Mouse (Mus musculus) left cerebral cortex, postnatal 36 days (tissue): ENCODE measurements around the gene Hoxb1. TPM values are rescaled to one million over a fixed set of nuclear protein-coding genes. Genes with fewer than 3 reads are reported as not detected.

Experiments
- DNase-seq, 2 experiments: peaks; one replicate each; pipeline ENCODE4 v3.0.0; 2021 to 2022; ENCODE audit warnings: low spot score in 2 of 2, mixed read lengths in 1 of 2
- intact Hi-C: fragments of 180-260 bp; cut with DNase I; formaldehyde crosslinking; loops from one replicate; pipeline ENCODE4 v1.15.1; 2025
- total RNA-seq, 2 experiments: library from RNA; stranded (reverse); gene quantifications; 2 replicates each; pipeline ENCODE4 v1.2.3; 2021

Gene Hoxb1
- total RNA-seq, 2 experiments from 2014 or later, result not detected

GRCm38 (mm10) chr11:96348141-96348928 is 17.2 kb upstream of the Hoxb1 start:
- intact Hi-C loops, result no loop called here
- DNase-seq, result no peak

GRCm38 (mm10) chr11:96348988-96349387 is 16.6 kb upstream of the Hoxb1 start:
- no peak for DNase-seq
- intact Hi-C loops, result no loop called here

GRCm38 (mm10) chr11:96349491-96350340 is 15.8 kb upstream of the Hoxb1 start:
- DNase-seq, result no peak
- intact Hi-C loops, result loop anchor here (2.0 kb wide), 1 partner anchor 149 kb away; no protein-coding TSS in a partner anchor

- intact Hi-C loops, result loop anchor here (2.0 kb wide), 1 partner anchor 149 kb away; no protein-coding TSS in a partner anchor
Observed at GRCm38 (mm10) chr11:96350341-96350624, 15.3 kb upstream of the Hoxb1 start, which contains the start of gene Hoxb2. Gene Hoxb2, plus strand, starts transcription at chr11:96350525.

GRCm38 (mm10) chr11:96350791-96351190 is 14.8 kb upstream of the Hoxb1 start:
- no peak for DNase-seq
- intact Hi-C loops, result loop anchor here (2.0 kb wide), 1 partner anchor 150 kb away; no protein-coding TSS in a partner anchor

More at GRCm38 (mm10) chr11:96350341-96350624, 15.3 kb upstream of the Hoxb1 start, which contains the start of gene Hoxb2:
- no peak for DNase-seq

- DNase-seq, result no peak
- intact Hi-C loops, result loop anchor here (2.0 kb wide), 1 partner anchor 151 kb away; no protein-coding TSS in a partner anchor
Observed at GRCm38 (mm10) chr11:96351312-96351711, 14.2 kb upstream of the Hoxb1 start.

- intact Hi-C loops, result loop anchor here (2.0 kb wide), 1 partner anchor 151 kb away; no protein-coding TSS in a partner anchor
- no peak for DNase-seq
Observed at GRCm38 (mm10) chr11:96351831-96352230, 13.7 kb upstream of the Hoxb1 start.

GRCm38 (mm10) chr11:96352691-96353521 is 12.6 kb upstream of the Hoxb1 start:
- DNase-seq, result no peak

GRCm38 (mm10) chr11:96353522-96353841 is 12.1 kb upstream of the Hoxb1 start:
- DNase-seq, result no peak
- intact Hi-C loops, result no loop called here

More at GRCm38 (mm10) chr11:96352691-96353521, 12.6 kb upstream of the Hoxb1 start:
- intact Hi-C loops, result no loop called here

GRCm38 (mm10) chr11:96353939-96354338 is 11.6 kb upstream of the Hoxb1 start:
- no peak for DNase-seq
- intact Hi-C loops, result no loop called here

- DNase-seq, result no peak
- intact Hi-C loops, result no loop called here
Observed at GRCm38 (mm10) chr11:96354376-96354775, 11.2 kb upstream of the Hoxb1 start.

- DNase-seq, result no peak
- intact Hi-C loops, result loop anchor here (5.0 kb wide), 1 partner anchor 348 kb away; the partner anchor contains the start of gene Igf2bp1
Observed at GRCm38 (mm10) chr11:96354801-96355311, 10.7 kb upstream of the Hoxb1 start.

- intact Hi-C loops, result loop anchor here (10.0 kb wide), 1 partner anchor 449 kb away; the partner anchor contains the start of gene B4galnt2
- no peak for DNase-seq
Observed at GRCm38 (mm10) chr11:96363807-96364206, 1.7 kb upstream of the Hoxb1 start.

- DNase-seq, result no peak
- intact Hi-C loops, result loop anchor here (10.0 kb wide), 1 partner anchor 452 kb away; the partner anchor contains the start of gene B4galnt2
Observed at GRCm38 (mm10) chr11:96366092-96367041, 815 bp downstream of the Hoxb1 start.

GRCm38 (mm10) chr11:96367141-96367540 is 1.6 kb downstream of the Hoxb1 start:
- no peak for DNase-seq
- intact Hi-C loops, result loop anchor here (10.0 kb wide), 1 partner anchor 452 kb away; the partner anchor contains the start of gene B4galnt2

- intact Hi-C loops, result loop anchor here (10.0 kb wide), 1 partner anchor 454 kb away; the partner anchor contains the start of gene B4galnt2
- DNase-seq, result no peak
Observed at GRCm38 (mm10) chr11:96368686-96369085, 3.1 kb downstream of the Hoxb1 start.

- intact Hi-C loops, result loop anchor here (10.0 kb wide), 1 partner anchor 454 kb away; the partner anchor contains the start of gene B4galnt2
- DNase-seq, result no peak
Observed at GRCm38 (mm10) chr11:96369140-96369539, 3.6 kb downstream of the Hoxb1 start.

- DNase-seq, result no peak
- intact Hi-C loops, result no loop called here
Observed at GRCm38 (mm10) chr11:96371726-96372125, 6.2 kb downstream of the Hoxb1 start.
